Mouse (Mus musculus): ENCODE measurements at regions not wholly inside any gene's neighbourhood (a gene's known extent, or its start where the extent isn't known, plus 50 kb on each side); places are given as distances from the start of the nearest gene placed in this dataset.

DNA sequence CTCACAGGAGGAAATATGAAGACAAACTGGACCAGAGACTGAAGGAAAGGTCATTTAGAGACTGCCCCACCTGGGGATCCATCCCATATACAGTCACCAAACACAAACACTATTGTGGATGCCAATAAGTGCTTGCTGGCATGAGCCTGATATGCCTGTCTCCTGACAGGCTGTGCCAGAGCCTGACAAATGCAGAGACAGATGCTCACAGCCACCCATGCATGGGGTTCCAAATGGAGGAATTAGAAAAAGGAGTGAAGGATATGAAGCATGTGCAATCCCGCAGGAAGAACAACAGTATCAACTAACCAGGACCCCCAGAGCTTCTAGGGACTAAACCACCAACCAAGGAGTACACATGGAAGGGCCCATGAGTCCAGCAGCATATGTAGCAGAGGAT, 505.9 kb downstream of the Gm6685 start:
- DNase-seq (ENCODE audit: low spot score in 2 of 2) = no peak

- no peak for DNase-seq (ENCODE audit: low spot score in 2 of 2)
Observed at GRCm38 (mm10) chr11:27799826-27800620, 539.6 kb downstream of the Gm6685 start.

GRCm38 (mm10) chr11:27753913-27754218, 585.8 kb downstream of the Gm6685 start:
- no peak for DNase-seq (ENCODE audit: low spot score in 2 of 2)

DNA sequence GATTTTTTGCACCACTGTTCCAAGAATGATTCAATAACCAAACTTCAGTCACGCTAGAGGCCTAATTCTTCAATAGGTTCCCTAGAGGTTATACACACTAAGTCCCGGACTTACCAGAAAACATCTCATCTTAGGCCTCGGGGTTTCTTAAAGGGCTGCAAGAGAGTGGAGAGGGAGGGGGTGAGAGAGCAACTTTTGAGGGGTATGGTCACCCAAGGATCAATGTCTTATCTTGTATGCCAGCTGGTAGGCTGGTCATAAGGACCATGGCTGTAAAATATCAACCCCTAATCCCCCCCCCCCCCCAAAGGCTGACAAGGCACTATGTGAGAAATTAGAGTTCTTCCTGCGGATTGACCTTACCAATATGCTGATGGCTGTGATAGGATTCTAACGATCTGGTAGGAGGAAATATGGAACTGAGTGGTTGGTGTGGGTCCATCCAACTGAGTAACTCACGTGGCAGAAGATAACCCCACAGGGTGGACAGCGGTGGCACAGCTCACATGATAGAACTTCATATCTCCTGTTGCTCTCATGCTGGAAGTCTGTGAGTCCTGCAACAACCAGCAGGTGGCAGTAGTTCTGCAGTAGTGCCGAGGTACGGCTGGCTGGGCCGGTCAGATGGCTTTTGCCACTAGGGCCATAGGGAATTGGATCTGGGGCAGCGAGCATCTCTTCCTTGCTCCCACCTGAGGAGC, 586.3 kb downstream of the Gm6685 start:
- DNase-seq (ENCODE audit: low spot score in 2 of 2) = peak; percentile 15 to 16

- no peak for DNase-seq (ENCODE audit: low spot score in 2 of 2)
Observed at GRCm38 (mm10) chr11:27726109-27726508, 613.6 kb downstream of the Gm6685 start.

- DNase-seq (ENCODE audit: low spot score in 2 of 2) = peak; percentile 10 to 30
Observed at GRCm38 (mm10) chr11:27721346-27721745, 618.3 kb downstream of the Gm6685 start.

GRCm38 (mm10) chr11:27672436-27672835, 667.2 kb downstream of the Gm6685 start:
- DNase-seq (ENCODE audit: low spot score in 2 of 2) = no peak

Data from right cerebral cortex, adult 2 months (tissue).